Mouse (Mus musculus): ENCODE measurements around the gene Cpt1b.

DNA sequence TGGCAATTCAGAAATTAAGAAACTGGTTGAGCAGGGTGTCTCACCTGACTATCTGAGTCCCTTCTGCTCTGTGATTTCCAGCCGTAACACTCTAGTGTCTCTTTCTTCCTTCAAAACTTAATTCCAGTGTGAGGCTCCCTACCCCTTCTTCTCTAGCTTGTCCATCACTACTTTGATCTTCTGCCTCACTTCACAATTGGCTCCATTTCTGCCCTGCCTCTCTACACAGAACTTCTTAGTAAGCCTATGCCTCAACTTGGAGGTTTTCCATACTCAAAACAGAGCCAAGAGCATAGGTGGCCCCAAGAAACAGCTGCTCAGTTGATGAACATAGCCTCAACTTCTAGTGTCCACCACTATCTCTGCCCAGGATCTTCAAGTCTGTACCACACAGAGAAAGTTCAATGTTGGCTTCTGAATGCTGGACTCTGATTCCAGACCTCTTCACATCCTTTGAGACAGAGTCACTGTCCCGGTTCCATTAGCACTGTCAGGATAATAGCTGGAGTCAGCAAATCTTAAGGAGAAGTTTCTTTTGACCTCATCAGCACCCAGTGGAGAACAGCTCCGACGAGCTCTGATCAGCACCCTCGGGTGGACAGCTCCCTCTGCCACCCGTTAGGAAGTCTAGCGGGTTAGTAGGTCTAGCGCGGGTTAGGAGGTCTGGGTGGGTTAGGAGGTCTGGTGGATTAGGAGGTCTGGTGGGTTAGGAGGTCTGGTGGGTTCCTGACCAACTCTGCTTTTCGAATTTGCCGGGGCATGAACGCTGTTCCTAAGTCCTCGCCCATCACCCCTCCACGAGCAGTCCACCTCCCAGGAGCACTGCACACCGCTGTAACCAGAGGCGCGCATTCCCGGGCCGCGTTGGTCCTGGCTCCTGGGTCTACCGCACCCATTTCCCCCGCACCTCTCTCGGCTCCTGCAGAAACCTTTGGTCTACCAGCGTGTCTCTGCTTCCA, 27.5 kb upstream of the Cpt1b start:
- no peak for TF ChIP-seq CTCF (IDR thresholded peaks at IDR 0.05 in 2 of 3, conservative IDR thresholded peaks at IDR 0.05 in 1 of 3; ENCODE audit: control insufficient read depth in 1 of 3, insufficient read depth in 1 of 3, low read depth in 2 of 3, low read length in 3 of 3, poor library complexity in 1 of 3, severe bottlenecking in 1 of 3)
- TF ChIP-seq POLR2A (IDR thresholded peaks at IDR 0.05; ENCODE audit: control insufficient read depth in 1 of 2, insufficient read depth in 1 of 2, low read depth in 1 of 2, low read length in 2 of 2, poor library complexity in 1 of 2), result no peak
- no peak for TF ChIP-seq JUND (IDR thresholded peaks at IDR 0.05; ENCODE audit: low read depth, low read length)
- TF ChIP-seq ZNF384 (IDR thresholded peaks at IDR 0.05; ENCODE audit: low read depth, low read length), result no peak
- 0 out of 2 replicates have a peak, but pooled peaks have one; percentile 25 for TF ChIP-seq GATA1 (IDR thresholded peaks at IDR 0.05; ENCODE audit: low read depth, low read length)
- no peak for TF ChIP-seq RCOR1 (IDR thresholded peaks at IDR 0.05; ENCODE audit: low read depth, low read length)
- no peak for TF ChIP-seq UBTF (IDR thresholded peaks at IDR 0.05; ENCODE audit: borderline replicate concordance, insufficient read depth, low read depth, low read length)
- peak; percentile 84 for TF ChIP-seq MXI1 (IDR thresholded peaks at IDR 0.05; ENCODE audit: low read depth, low read length)
